Mouse (Mus musculus): ENCODE measurements around the gene Nol11.

Gene Nol11

DNA sequence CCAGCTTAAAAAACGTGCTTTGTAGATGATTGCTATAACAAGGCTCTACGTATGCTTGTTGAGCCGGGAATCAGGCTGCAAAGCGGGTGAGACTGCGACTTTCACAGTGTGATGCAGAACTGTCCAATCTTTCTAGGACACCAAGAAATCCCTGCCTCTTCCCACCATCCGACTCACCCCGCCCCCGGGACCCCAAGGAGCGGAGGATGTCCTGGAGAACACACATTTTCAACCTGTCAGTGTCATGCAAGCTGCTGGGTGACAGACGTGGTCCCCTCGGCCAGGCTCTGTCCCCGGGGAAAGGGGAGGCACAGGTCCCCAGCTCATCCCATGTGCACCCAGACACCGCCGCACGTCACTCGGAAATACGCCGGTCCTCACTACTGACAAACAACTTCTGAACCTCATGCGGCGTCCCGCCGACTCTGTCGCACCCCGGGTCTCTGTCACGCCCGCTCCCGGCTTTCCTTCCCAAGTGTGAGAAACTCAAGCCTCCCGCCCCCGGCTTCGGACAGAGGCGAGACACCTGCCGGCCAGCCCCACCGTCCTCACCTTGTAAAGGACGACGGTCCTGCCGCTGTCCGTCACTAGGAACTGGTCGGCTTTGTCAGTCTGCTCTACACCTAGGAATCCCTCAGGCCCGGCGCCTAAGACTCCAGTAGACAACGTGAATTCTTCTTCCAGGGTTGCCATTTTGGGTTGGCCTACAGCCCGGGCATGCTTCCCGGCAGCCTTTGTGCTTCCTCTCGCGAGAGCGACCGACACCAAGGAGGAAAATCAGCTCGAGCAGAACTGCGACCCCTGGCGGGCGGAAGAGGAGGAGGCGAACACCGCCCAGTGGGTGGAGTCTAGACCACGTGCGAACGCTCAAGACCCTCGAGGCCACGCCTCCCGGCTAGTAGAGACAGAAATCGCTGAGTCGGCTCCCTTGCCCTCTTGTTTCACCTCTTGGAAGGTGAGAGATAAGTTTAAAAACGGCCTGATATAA is at the start of gene Nol11:
Nol11 (minus strand) TSS at position 817 of the 988 bp plus-strand sequence.
- CTCF ChIA-PET = interaction anchor here (0.5 to 0.6 kb wide), 2 partner anchors 59 to 519 kb away, joined by 3 read pairs; no protein-coding TSS in a partner anchor

DNA sequence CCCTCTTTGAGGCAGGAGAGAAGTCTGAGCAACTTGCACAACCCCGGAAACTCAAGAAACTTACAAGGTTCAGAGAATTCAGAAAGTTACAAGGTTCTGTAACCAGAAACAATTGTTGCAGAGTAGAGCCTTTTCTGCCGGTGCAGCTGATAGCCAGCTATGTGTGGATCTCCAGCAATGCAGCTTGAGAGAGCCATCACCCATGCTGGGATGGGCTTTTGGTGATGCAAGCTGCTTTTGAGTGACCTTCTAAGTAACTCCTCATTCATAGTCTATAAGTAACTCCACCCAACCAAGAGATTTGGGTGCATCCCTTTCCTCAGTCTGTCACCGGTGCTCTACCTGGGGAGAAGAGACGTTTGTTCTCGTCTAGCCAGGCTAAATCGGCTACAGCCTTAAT is 49.3 kb upstream of the Nol11 start:
- CTCF ChIA-PET = no interaction called here

DNA sequence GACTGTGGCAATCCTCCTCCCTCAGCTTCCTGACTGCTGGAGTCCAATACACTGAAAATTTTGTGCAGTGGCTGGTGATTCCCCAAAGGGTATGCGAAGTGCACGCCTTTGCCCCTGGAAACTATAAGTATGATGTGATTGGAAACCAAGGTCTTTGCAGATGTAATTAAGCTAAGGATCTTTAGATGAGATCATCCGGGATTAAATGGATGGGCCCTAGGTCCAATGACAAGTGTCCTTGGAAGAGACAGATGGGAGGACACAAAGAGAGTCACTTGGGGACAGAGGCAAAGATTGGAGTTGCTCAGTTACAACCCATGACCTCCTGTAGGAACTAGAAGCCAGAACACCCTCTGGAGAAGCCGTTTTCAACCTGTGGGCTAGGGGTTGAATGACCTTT is 48.4 kb upstream of the Nol11 start:
- CTCF ChIA-PET = no interaction called here

DNA sequence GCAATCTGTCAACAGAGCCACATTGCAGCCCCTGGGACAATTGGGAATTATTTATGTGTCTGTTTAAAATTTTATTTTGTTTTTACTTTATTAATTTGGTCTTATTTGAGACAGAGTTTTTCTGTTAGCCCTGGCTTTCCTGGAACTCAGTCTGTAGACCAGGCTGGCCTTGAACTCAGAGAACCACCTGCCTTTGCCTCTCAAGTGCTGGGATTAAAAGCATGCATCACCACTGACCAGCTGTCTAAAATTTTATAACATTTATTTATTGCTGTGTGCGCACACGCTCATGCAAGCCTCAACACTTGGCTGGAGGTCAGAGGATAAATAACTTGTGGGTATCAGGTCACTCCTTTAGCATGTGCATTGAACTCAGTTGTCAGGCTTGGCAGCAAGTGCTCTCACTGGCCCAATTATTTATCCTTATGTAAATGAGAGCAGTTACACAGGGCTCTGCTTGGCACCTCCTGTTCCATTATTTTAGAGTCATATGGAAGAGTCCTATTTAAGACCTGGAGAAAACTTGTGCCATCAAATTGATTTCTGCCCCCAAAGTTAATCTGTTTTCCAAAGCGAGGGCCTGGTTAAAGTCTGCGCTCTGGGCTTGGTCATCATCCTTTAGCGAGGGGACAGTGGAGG is 44.2 kb upstream of the Nol11 start:
- CTCF ChIA-PET = no interaction called here

DNA sequence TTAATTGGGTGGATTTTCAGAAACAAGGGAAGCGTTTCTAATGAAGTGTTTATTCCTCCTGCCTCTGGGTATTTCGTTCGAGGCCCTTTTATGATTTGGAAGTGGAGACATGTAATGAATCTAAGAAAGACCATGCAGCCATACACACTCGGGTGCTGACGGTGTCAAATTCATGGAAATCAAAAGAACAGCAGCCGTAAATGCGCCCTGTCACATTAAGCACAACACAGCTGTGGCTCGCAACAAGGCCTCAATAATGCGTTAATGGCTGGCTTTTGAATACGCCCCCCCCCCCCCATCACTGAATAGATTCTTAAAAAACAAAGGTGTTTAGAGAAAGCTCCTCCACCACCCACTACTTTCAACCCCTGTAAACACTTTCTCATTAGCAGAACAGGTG is 40.9 kb upstream of the Nol11 start:
- CTCF ChIA-PET = interaction anchor here (0.6 kb wide), 1 partner anchor 170 kb away, joined by 17 read pairs; no protein-coding TSS in a partner anchor

DNA sequence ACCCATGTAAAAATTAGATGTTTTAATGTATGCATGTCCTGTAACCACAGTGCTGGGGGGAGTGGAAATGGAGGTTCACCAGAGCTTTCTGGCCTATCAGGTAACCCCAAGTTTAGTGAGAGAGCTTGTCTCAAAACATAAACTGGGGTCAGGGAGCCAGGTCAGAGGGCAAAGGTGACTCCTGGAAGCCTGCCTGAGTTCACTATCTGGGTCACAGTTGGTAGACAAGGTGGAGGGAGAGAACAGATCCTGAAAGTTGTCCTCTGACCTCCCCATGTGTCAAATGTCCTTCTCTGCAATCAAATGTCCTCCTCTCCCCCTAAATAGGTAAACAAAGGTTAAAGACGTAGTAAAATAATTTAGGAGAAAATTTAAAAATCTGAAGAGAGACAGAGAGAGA is 37.2 kb upstream of the Nol11 start:
- CTCF ChIA-PET = no interaction called here

DNA sequence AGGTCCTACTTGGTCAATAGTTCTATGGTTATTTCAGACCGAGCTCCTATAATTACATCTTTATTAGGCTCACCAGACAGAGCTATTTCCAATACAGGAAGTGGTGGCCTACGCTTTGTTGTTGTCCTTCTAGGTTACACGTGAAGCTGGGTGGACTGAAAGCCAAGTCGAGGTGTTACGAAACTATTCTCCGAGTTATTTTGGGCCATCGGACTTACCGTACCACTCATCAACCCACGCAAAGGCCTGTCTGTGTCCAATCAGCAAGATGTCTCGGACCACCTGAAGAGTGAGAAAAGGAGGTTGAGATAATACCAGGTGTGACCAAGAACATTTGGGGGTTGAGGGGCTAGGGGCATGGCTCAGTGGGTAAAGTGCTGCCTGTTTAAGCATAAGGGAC is 36.8 kb upstream of the Nol11 start:
- CTCF ChIA-PET = no interaction called here

DNA sequence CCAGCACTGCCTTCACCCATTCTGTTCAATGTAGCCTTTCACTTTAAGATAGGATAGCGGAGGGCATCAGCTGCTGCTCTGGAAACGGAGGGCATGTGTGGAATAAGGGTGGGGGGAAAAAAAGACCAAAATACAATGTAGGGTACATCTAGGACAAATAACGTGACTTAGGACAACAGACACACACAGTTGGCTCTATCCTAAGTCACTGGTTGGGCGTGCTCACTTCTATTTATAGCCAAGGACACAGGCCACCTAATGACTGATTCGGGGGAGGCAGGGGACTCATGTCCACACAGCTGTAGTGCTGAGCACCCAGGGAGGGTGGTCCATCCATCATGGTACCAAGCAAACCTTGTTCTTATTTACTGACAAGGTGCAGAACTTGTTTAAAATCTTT is 36.1 kb upstream of the Nol11 start:
- CTCF ChIA-PET = no interaction called here

DNA sequence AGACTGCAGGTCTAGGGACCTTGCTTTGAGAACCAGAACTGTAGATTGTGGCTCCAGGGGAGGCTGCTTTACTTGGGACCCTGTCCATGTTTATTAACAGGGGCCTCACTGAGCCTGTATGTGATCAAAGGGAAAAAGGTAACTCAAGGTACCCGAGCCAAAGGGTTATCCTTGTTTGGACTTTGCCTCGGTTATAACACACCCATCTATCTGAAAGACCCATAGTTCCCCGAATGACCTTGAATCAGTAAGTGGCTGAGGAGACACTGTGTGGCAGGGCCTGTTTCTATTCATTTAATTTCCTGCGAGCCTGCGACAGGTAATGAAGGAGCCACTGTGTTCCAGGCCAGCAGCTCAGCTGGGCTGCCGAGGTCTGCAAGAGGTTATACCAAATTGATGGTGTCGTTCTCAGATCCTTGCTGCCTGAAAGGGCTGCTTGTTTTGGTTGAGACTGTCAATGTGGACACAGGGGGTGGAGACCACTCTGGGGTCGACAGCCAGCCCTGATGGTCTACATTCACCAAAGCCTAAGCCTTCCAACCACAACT is 34.6 kb upstream of the Nol11 start:
- CTCF ChIA-PET = no interaction called here

DNA sequence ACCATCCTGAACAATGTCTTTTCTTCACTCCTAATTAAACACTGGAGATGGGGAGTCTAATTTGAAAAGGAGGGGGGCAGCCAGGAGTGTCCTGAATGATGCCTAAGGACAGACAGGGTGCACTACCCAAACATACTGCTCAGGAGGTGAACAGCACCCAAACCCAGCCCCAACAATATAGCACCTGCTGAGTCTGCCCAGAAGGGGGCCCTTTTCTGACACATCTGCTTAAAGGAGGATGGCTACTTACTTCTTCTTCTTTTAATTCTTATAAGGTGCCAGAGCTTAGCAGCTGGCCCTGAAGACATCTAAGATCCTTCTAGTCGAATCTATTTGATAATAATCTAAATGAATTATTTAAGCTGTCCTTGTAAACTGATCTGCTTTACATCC is 34.0 kb upstream of the Nol11 start:
- CTCF ChIA-PET = no interaction called here

DNA sequence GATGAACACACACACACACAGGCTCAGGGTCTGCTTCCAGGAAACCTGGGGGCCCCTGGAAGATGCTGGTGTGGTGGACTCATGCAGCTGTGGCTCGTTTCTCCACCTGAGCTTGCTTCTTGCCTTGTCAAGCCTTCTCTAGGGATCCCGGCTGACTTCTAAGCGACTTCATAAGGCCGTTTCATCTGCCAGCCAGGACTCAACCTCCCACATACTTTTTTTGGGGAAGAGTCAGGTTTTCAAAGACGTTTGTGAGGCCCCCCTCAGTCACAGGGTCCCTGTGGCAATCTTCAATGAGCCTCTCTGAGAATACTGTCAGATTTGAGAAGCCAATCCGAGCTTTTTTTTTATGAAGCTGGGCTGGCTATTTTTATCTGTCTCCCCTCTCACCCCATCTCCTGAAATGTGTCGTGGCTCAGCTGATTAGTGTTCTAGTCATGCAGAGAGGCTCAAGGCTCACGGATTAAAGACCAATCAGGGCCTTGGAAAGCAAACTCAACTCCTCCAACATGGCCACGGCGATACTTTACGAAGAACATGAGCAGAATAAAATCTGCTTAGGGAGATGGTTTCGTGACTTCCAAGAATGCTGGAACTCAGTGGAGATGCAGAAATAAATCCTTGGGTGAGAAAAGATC is 33.5 kb upstream of the Nol11 start:
- CTCF ChIA-PET = no interaction called here

DNA sequence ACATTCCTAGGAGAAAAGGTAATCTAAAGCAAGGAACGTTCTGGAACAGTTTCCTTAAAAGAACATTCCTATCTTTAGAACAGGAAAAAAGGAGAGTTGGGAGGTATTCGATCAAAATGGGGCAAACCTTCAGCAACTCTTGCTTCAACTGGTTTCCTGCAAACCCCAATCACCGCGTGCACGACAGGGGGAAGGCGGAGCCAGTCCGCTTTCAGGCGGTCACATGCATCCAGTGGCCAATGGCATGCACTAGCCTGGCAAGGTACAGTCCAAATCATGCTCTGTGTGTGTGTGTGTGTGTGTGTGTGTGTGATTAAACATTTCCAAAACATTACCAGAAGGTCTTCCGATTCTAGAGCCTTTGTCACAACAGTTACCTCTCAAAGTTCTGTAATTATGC is 25.9 kb upstream of the Nol11 start:
- CTCF ChIA-PET = no interaction called here

DNA sequence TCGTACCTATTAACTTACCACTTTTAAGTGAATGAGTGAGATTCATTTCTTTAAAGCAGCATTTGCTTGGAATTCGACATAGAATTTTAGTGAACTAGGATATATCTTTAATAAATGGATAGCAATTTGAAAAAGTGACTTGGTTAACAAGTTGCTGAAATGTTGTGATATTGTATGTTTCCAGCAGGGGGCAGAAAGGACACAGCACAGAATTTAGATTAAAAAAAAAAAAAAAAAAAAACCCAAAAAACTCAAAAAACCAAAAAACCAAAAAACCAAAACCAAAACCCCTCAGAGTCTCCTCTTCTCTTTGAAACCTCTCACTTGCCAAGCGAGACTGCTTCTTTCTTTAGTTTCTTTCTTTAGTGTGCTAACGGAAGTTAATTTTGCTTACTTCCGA is 24.6 kb upstream of the Nol11 start:
- CTCF ChIA-PET = no interaction called here

DNA sequence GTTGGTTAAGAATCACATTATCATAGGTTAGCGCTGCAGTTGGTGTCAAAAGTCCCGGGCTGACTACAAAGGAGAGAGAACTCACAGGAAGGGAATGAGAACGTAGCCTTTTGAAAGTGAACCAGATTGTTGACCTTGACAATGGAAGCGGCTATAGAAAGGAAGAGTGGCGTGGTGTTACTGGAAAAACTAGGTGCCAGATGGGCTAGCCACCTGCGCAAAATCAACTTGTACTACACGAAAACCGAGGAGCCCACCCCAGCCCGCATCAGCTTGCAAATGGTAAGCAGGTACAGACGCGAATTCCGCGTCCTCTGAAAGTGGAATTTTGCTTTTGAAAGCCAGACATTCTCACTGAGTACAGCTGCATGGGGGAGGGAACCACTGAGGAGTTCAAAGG is 20.6 kb upstream of the Nol11 start:
- CTCF ChIA-PET = no interaction called here

DNA sequence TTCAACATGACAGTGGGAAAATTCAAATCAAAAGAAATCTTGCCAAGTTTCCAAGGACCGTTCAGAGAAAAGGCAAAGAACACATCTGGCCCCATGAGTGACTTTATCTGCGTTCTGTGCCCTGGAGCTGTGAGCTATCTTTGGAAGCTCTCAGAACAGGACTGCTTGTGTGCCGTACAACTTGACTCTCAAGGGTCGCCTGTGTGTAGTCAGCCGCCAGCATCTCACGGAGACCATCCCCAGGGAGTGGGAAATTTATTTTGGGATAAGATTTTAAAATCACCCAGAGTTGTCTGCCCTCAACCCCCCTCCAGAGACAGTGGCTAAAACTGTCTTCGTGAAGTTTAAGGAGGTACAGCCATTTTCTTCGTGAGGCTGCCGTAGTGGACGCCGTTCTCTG is 12.6 kb upstream of the Nol11 start:
- CTCF ChIA-PET = interaction anchor here (0.6 kb wide), 2 partner anchors 15 to 25 kb away, joined by 3 to 4 read pairs; no protein-coding TSS in a partner anchor

DNA sequence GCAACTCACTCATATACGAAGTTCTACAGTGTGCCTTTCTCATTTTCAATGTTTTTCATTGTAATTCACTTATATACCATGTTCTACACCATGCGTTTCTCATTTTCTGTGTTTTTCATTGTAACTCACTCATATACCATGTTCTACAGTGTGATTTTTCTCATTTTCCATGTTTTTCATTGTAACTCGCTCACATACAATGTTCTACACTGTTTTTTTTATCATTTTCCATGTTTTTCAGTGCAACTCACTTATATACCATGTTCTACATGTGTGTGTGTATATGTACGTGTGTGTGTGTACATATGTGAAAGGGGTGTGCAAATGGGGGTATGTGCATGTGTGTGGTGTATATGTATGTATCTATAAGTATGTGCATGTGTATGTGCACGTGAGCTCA is 10.1 kb upstream of the Nol11 start:
- CTCF ChIA-PET = no interaction called here

DNA sequence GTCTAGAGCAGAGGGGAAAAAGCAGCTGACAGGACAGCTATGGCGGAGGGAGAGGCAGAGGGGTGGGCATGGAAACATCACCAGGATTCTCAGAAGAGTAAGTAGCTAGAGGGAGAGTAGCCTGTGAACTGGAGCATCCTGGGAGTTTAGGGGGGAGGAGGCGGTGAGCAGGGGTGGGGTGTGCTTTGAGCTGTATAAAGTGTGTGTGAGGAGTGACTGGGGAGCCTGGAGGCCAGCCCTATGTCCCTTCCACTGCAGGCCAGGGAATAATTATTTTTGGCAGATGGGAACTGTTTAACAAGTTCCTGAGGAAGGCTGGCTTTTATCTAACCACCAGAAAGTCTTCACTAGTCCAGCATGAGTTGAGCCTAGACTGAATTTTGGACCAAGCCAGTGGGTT is 6.2 kb upstream of the Nol11 start:
- CTCF ChIA-PET = no interaction called here

DNA sequence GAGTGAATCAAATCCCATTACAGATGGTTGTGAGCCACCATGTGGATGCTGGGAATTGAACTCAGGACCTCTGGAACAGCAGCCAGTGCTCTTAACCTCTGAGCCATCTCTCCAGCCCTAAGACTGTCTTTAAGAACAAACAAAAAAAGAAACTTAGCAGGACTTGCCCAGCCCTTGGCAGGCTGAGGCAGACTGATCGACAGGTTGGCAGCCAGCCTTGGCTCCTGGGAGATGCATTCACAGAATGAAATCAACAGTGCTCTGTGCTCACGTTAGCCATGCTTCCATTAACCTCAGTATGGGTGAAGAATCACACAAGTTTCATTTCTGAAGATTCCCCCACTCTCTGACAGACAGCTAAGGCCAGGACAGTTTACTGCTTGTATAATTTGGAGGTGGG is 1.2 kb upstream of the Nol11 start:
- CTCF ChIA-PET = interaction anchor here (0.5 kb wide), 1 partner anchor 51 kb away, joined by 4 read pairs; no protein-coding TSS in a partner anchor

DNA sequence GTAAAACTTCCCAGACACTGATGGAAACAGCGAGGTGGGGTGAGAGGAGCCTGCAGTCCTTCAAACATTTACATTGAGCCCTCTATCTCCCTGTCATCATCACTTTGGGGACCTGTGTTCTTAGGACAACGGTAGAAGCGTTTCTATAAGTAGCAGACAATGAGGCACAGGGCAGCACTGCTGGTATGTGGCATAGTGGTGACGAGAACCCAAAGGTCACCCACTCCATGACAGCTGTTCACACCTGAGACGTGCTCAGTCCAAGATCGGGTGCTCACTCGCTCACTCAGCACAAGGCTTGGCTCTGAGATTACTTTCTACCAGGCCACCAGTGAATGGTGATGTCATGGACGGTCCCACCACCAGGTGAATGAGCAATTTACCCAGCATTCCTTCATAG is 5.4 kb downstream of the Nol11 start:
- CTCF ChIA-PET = interaction anchor here (0.6 kb wide), 1 partner anchor 50 kb away, joined by 4 read pairs; no protein-coding TSS in a partner anchor

DNA sequence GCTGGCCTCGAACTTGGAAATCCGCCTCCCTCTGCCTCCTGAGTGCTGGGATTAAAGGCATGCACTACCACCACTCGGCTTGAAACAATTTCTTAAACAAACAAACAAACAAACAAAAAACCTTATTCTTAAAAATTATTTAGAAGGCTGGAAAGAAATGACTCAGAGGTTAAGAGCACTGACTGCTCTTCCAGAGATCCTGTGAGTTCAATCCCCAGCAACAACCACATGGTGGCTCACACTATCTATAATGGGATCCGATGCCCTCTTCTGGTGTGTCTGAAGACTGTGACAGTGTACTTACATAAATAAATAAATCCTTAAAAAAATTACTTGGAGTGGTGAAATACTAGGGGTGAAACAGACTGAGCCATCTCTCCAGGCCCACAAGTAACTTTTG is 28.0 kb downstream of the Nol11 start:
- CTCF ChIA-PET = no interaction called here

DNA sequence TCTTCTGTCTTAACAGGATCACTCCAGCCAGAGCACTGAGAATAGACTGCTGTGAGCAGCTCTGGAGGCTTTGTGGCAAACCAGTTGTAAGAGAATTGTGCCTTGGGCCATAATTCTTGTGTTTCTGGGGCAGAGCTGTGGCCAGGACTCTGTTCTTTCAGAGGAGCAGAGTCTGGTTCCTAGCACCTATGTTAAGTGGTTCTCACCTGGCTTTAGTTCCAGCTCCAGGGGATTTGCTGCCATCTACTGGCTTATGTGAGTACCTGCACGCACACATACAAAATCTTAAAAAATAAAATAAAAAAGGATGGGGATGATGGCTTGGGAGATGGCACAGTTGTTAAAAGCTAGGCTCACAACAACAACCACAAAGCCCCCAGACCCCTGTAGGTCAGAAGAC is 30.1 kb downstream of the Nol11 start:
- CTCF ChIA-PET = no interaction called here

DNA sequence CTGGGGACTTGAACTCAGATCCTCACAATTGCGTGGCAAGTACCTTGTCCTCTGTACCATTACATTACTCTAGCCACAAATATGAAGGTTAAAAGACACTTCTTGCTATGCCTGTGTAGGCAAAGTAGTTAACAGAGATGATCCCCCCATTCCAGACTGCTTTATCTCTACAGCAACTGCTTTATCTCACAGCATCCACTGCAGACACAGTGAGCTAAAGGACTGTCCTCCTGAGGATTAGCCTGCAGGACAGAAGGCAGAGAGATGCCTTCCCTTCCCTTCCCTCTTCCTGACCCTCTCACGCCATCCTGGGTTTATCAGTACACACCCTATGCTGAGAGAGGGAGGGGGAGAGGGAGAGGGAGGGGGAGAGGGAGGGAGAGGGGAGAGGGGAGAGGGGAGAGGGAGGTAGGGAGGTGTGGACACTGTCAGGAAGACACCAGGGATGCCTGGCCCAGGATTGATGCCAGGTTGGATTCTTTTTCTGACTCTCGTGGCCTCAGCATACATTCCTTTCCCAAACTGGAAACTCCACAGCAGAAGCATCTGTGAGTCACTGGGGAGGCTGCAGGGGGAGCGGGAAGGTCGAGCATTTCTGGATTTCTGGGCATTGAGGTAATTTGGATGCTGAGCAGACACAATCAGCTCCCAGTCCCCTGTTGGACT is 32.1 kb downstream of the Nol11 start:
- CTCF ChIA-PET = interaction anchor here (0.7 kb wide), 1 partner anchor 530 kb away, joined by 6 read pairs; no protein-coding TSS in a partner anchor
